ENCODE assay signal across 9 mouse cellular contexts in genomic region chr6:31190628-31191373, GRCm38 (mm10).
A peak's percentile ranks its signal among the peaks of the same experiment; 100 is the strongest.
DNase-seq lines count a peak whose midpoint lies in the region; ATAC-seq lines count a peak whose summit lies in the region.
"Had no signal": no experiment of that assay in that cellular context is flagged by ENCODE, and none has a peak within 500 bp of the region (broad histone marks: within the 10 kb centered on the region; RNA-seq: fewer than 3 reads in every experiment).

No protein-coding gene starts in this region.

- H3K4me3 ChIP-seq in kidney, embryonic 15.5 days (replicated peaks), result no peak overlapping the region
- no peak overlapping the region for H3K4me3 ChIP-seq in kidney, embryonic 14.5 days (ENCODE audit: low read length)
- H3K4me3 ChIP-seq: heart, embryonic 15.5 days had no signal

- no peak overlapping the region for H3K4me2 ChIP-seq in kidney, embryonic 15.5 days
- no peak overlapping the region for H3K4me2 ChIP-seq in kidney, embryonic 14.5 days (replicated peaks; ENCODE audit: low read depth, low read length)
- H3K4me2 ChIP-seq: heart, embryonic 15.5 days had no signal

- no peaks in the 10 kb centered on the region for H3K36me3 ChIP-seq in kidney, embryonic 15.5 days
- no peaks in the 10 kb centered on the region for H3K36me3 ChIP-seq in kidney, embryonic 14.5 days (ENCODE audit: control insufficient read depth, insufficient read depth, low read length)
- H3K36me3 ChIP-seq: heart, embryonic 15.5 days had no signal

- H3K9ac ChIP-seq in kidney, embryonic 15.5 days, result no peak overlapping the region
- H3K9ac ChIP-seq in kidney, embryonic 14.5 days (ENCODE audit: low read depth, low read length), result no peak overlapping the region
- H3K9ac ChIP-seq: heart, embryonic 15.5 days had no signal

- no peak for DNase-seq in kidney, adult 8-10 months
- no peak for DNase-seq in cerebellum, adult 11-12 months
- no peak for DNase-seq in left cerebral cortex, postnatal 36 days (ENCODE audit: low spot score in 2 of 2)

- 48% methylated on average over 5 of the region's 5 CpGs for WGBS in kidney, embryonic 15.5 days
- WGBS in kidney, embryonic 14.5 days, result 50% methylated on average over 5 of the region's 5 CpGs

- 0 out of 2 replicates have a peak, but pooled peaks cover 2% of the 10 kb centered on the region for H3K4me1 ChIP-seq in kidney, embryonic 15.5 days
- no peaks in the 10 kb centered on the region for H3K4me1 ChIP-seq in kidney, embryonic 14.5 days (ENCODE audit: control insufficient read depth, insufficient read depth, low read length)

- ATAC-seq in kidney, embryonic 15.5 days (replicated peaks; ENCODE audit: low FRiP score), result 0 out of 2 replicates have a peak, but pooled peaks have one; percentile 43
- peak; percentile 44 for ATAC-seq in CD4-positive, CD25-positive, alpha-beta regulatory T cell, adult 4 months
- ATAC-seq in activated CD4-positive, CD25-positive, alpha-beta regulatory T cell, adult 4 months, result peak; percentile 17
- peak; percentile 46; the same call in 1 of the 2 replicates for ATAC-seq in megakaryocyte, adult 5-6 weeks (ENCODE audit: poor library complexity, severe bottlenecking)
- ATAC-seq in kidney, embryonic 14.5 days (ENCODE audit: low FRiP score, low TSS enrichment), result no peak

- intact Hi-C loops in left cerebral cortex, postnatal 36 days (cut with DNase I), result no loop called here

- no peaks in the 10 kb centered on the region for H3K27me3 ChIP-seq in kidney, embryonic 15.5 days
- H3K27me3 ChIP-seq in kidney, embryonic 14.5 days (ENCODE audit: control insufficient read depth, insufficient read depth, low read length), result no peaks in the 10 kb centered on the region
- H3K27me3 ChIP-seq: heart, embryonic 15.5 days had no signal

- H3K27ac ChIP-seq in kidney, embryonic 15.5 days, result no peak overlapping the region
- no peak overlapping the region for H3K27ac ChIP-seq in kidney, embryonic 14.5 days (ENCODE audit: low read depth, low read length)
- H3K27ac ChIP-seq: heart, embryonic 15.5 days had no signal

- H3K9me3 ChIP-seq in kidney, embryonic 15.5 days (replicated peaks), result no peaks in the 10 kb centered on the region
- no peaks in the 10 kb centered on the region for H3K9me3 ChIP-seq in kidney, embryonic 14.5 days (ENCODE audit: control insufficient read depth, low read length)
- H3K9me3 ChIP-seq: heart, embryonic 15.5 days had no signal
